Mouse (Mus musculus): ENCODE data around the gene Htra3. TPM values are rescaled to one million over a fixed set of nuclear protein-coding genes. Genes with fewer than 3 reads are reported as not detected.

Gene Htra3
- total RNA-seq, 2 experiments from 2014 or later: 13.0 to 13.6 TPM

- intact Hi-C loops (cut with DNase I): no loop called here
- no peak for DNase-seq (ENCODE audit: low spot score in 2 of 2)
These were observed 17.5 kb downstream of the Htra3 start for GRCm38 (mm10) chr5:35662021-35662545.

DNA sequence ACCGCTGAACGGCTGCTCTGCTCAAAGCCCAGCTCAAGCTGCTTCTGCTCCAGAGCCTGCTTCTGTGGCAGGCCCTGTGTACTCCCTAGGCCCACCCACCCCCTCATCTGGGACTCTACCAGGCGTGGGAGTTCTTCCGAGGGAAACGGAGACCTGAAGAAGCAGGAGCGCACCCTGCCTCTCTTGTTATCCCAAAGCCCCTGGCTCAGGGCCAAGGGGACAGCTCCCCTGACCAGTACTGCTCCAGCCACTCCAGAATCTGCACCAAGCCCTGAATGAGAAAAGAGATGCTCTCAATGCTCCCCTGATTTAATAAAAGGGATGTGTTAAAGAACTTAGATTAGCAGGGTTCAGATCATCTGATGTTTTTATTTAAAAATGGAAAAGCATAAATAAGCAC, 18.4 kb downstream of the Htra3 start:
- DNase-seq (ENCODE audit: low spot score in 2 of 2): no peak
- intact Hi-C loops (cut with DNase I): no loop called here

DNA sequence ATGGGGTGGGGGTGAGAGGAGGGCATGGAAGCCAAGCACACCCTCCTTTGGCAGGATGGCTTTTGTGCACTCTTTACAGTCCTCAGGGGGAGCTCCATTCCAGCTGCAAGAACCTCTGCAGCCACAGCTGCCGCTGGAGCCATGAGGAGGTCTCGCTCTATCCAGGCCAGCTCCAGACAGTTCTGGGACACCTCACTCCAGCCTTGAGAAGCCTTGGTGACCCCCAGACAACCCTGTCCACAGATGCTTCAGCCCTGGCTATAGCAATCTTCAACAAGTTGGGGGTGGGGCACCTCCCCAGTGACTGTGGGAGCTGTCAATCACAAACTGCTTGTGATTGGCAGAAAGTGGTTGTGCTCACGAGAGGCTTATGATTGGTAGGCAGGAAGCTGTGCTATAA, 20.1 kb downstream of the Htra3 start:
- intact Hi-C loops (cut with DNase I): no loop called here

DNA sequence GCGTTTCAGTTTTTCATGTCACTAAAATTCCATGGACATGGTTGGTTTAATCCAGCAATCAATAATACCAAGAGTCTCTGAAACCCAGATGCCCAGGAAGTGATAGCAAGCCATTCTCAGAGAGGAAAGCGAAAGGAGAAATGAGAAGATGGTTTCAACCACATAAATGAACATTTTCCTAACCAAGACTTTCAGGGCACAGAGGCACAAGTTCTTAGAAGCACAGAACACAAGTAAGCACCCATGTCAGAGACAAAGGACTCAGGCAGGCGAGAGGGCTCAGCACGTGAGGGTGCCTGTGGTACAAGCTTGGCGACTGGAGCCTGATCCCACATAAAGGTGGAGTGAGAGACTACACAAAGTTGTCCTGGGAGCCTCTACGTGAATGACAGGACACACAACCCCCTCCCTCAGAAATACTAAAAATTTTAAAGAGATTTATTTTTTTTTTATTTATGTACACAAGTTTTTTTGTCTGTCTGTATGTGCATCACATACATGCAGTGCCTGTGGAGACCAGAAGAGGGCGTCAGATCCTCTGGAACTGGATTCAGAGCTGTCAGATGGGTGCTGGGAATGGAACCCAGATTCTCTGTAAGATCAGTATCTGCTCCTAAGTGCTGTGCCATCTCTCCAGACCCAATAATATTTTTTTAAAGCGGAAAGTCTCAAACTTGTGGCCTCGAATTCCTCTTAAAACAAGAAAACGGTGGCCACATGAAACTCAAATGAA, 23.7 kb downstream of the Htra3 start:
- intact Hi-C loops (cut with DNase I): no loop called here
- DNase-seq (ENCODE audit: low spot score in 2 of 2): no peak

More for the DNA sequence above, 20.1 kb downstream of the Htra3 start:
- DNase-seq (ENCODE audit: low spot score in 2 of 2): no peak

GRCm38 (mm10) chr5:35653743-35654395, 25.7 kb downstream of the Htra3 start:
- intact Hi-C loops (cut with DNase I): no loop called here
- DNase-seq (ENCODE audit: low spot score in 2 of 2): no peak

- intact Hi-C loops (cut with DNase I): no loop called here
- DNase-seq (ENCODE audit: low spot score in 2 of 2): no peak
These were observed 26.7 kb downstream of the Htra3 start for GRCm38 (mm10) chr5:35652872-35653271.

GRCm38 (mm10) chr5:35652319-35652718, 27.3 kb downstream of the Htra3 start:
- DNase-seq (ENCODE audit: low spot score in 2 of 2): no peak
- intact Hi-C loops (cut with DNase I): no loop called here

GRCm38 (mm10) chr5:35648230-35648629, 31.4 kb downstream of the Htra3 start:
- no peak for DNase-seq (ENCODE audit: low spot score in 2 of 2)
- intact Hi-C loops (cut with DNase I): no loop called here

GRCm38 (mm10) chr5:35647562-35647961, 32.0 kb downstream of the Htra3 start:
- no peak for DNase-seq (ENCODE audit: low spot score in 2 of 2)
- intact Hi-C loops (cut with DNase I): no loop called here

- intact Hi-C loops (cut with DNase I): no loop called here
- no peak for DNase-seq (ENCODE audit: low spot score in 2 of 2)
These were observed 32.7 kb downstream of the Htra3 start for GRCm38 (mm10) chr5:35646927-35647326.

- no peak for DNase-seq (ENCODE audit: low spot score in 2 of 2)
These were observed 33.6 kb downstream of the Htra3 start for GRCm38 (mm10) chr5:35645938-35646493.

DNA sequence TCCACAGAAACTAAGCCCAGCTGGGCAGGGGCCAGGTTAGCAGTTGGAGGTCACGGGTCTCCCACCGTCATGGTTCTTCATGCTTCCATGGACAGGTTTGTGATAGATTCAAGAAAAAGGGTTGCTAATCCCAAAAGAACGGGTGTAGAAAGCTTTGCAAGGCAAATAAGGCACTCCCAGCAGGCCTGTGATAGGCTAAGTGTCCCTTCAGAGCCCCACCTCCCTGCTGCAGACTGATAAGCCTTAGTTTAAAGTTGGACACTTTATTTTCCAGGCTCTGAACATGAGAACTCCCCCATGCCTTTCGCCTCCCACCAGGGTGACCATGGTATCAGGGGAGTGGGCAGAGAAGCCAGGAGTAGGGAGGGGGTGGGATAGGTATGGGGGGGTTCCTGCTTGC, 35.5 kb downstream of the Htra3 start:
- intact Hi-C loops (cut with DNase I): no loop called here
- DNase-seq (ENCODE audit: low spot score in 2 of 2): no peak

More at GRCm38 (mm10) chr5:35645938-35646493, 33.6 kb downstream of the Htra3 start:
- intact Hi-C loops (cut with DNase I): no loop called here

GRCm38 (mm10) chr5:35643401-35644048, 36.1 kb downstream of the Htra3 start:
- intact Hi-C loops (cut with DNase I): no loop called here
- no peak for DNase-seq (ENCODE audit: low spot score in 2 of 2)

DNA sequence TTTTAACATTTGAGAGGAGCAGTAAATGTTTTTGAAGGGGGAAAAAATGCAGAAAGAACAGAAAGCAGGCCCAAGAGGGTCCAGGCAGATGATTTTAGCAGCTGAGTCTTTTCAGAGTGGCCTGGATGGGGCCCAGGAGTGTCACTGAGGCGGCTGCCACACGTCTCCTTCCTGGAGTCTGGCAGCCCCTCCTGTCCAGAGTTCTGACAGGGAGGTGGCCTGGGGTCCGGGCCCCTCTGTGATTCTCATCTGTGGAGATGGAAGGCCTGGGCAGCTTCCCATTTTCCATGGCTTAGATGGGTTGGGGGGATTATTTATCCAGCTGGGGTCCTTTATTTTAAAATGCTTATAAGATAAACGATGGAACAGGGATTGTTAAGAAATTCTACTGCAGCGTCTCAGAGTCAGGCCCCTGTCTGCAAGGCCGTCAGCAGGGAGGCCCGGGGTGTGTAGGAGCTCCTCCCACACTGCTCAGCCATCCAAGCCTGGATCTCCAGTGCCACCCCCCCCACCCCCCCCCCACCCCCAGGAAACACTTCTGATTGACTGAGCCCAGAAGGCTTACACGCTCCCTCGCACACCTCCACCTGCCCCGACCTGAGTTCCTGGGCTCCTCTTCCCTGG, 37.5 kb downstream of the Htra3 start:
- intact Hi-C loops (cut with DNase I): no loop called here
- DNase-seq (ENCODE audit: low spot score in 2 of 2): no peak

- intact Hi-C loops (cut with DNase I): no loop called here
- DNase-seq (ENCODE audit: low spot score in 2 of 2): no peak
These were observed 43.6 kb downstream of the Htra3 start for GRCm38 (mm10) chr5:35636016-35636415.

- intact Hi-C loops (cut with DNase I): no loop called here
- DNase-seq (ENCODE audit: low spot score in 2 of 2): no peak
These were observed 46.7 kb downstream of the Htra3 start for GRCm38 (mm10) chr5:35632841-35633240.

DNA sequence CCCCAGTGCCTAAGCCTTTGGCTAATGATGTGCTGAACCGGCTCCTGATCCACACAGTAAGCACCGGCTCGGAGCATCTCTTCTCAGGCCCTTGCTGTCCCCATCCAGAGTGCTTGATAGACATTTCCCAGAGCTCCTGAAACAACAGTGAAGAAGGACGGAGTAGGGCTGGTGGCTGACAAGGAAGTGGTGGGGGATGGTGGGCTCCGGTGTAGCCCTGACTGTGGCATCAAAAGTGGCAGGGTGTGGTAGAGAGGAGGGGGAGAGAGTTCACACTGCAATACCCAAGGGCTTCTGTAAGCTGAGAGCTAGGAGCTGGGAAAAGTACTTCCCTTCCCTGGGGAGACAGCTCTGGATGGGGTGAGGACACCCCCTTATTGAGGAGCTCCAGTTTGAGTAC, 47.8 kb downstream of the Htra3 start:
- intact Hi-C loops (cut with DNase I): no loop called here

GRCm38 (mm10) chr5:35631224-35631623, 48.4 kb downstream of the Htra3 start:
- intact Hi-C loops (cut with DNase I): no loop called here
- no peak for DNase-seq (ENCODE audit: low spot score in 2 of 2)

More for the DNA sequence above, 47.8 kb downstream of the Htra3 start:
- no peak for DNase-seq (ENCODE audit: low spot score in 2 of 2)

GRCm38 (mm10) chr5:35630706-35631105, 48.9 kb downstream of the Htra3 start:
- intact Hi-C loops (cut with DNase I): no loop called here
- no peak for DNase-seq (ENCODE audit: low spot score in 2 of 2)

- no peak for DNase-seq (ENCODE audit: low spot score in 2 of 2)
- intact Hi-C loops (cut with DNase I): no loop called here
These were observed 50.2 kb downstream of the Htra3 start for GRCm38 (mm10) chr5:35629333-35629732.

Data from left cerebral cortex, postnatal 14 days (tissue).